Mouse (Mus musculus) cerebellum, adult 18-20 months (tissue): ENCODE results near the gene Gm47841.

ENCODE experiments used
- DNase-seq, 2 experiments: peaks; one replicate each; pipeline ENCODE4 v3.0.0; 2021

The Gm47841 gene

GRCm38 (mm10) chr15:101047194-101047555, at the start of gene Gm47841:
Gene Gm47841, minus strand, starts transcription at chr15:101047397.
- no peak for DNase-seq

- no peak for DNase-seq
Measured at GRCm38 (mm10) chr15:101095392-101095791, 48.2 kb upstream of the Gm47841 start.

GRCm38 (mm10) chr15:101094979-101095378, 47.8 kb upstream of the Gm47841 start:
- no peak for DNase-seq

- no peak for DNase-seq
Measured at GRCm38 (mm10) chr15:101093988-101094387, 46.8 kb upstream of the Gm47841 start.

GRCm38 (mm10) chr15:101092829-101093648, 45.8 kb upstream of the Gm47841 start:
- peak; percentile 33 to 50 for DNase-seq

- DNase-seq, result no peak
Measured at GRCm38 (mm10) chr15:101092121-101092828, 45.1 kb upstream of the Gm47841 start.

- no peak for DNase-seq
Measured at GRCm38 (mm10) chr15:101091551-101091950, 44.4 kb upstream of the Gm47841 start.

- no peak for DNase-seq
Measured at GRCm38 (mm10) chr15:101088291-101088690, 41.1 kb upstream of the Gm47841 start.

GRCm38 (mm10) chr15:101086956-101087355, 39.8 kb upstream of the Gm47841 start:
- no peak for DNase-seq

- DNase-seq, result no peak
Measured at GRCm38 (mm10) chr15:101086451-101086850, 39.3 kb upstream of the Gm47841 start.

GRCm38 (mm10) chr15:101084499-101084898, 37.3 kb upstream of the Gm47841 start:
- DNase-seq, result no peak

- DNase-seq, result no peak
Measured at GRCm38 (mm10) chr15:101082236-101082635, 35.0 kb upstream of the Gm47841 start.

- DNase-seq, result no peak
Measured at GRCm38 (mm10) chr15:101081035-101081548, 33.9 kb upstream of the Gm47841 start.

GRCm38 (mm10) chr15:101080031-101080520, 32.9 kb upstream of the Gm47841 start:
- no peak for DNase-seq

- peak; percentile 46 to 54 for DNase-seq
Measured at GRCm38 (mm10) chr15:101078731-101079156, 31.5 kb upstream of the Gm47841 start.

- DNase-seq, result peak in 1 of 2 experiments; percentile 15
Measured at GRCm38 (mm10) chr15:101077813-101078730, 30.9 kb upstream of the Gm47841 start, which contains the start of gene Fignl2. Gene Fignl2, minus strand, starts transcription at chr15:101078567.

- peak in 1 of 2 experiments; percentile 16 for DNase-seq
Measured at GRCm38 (mm10) chr15:101077001-101077812, 30.0 kb upstream of the Gm47841 start.

GRCm38 (mm10) chr15:101076071-101077000, 29.1 kb upstream of the Gm47841 start:
- peak in 1 of 2 experiments; percentile 13 for DNase-seq

GRCm38 (mm10) chr15:101075656-101076055, 28.5 kb upstream of the Gm47841 start:
- no peak for DNase-seq

- DNase-seq, result no peak
Measured at GRCm38 (mm10) chr15:101075150-101075549, 28.0 kb upstream of the Gm47841 start.
